Mouse (Mus musculus) cerebellum, postnatal 4 days (tissue): ENCODE measurements around the gene Mpzl1.

Experiments
- DNase-seq, 2 experiments: peaks; one replicate each; pipeline ENCODE4 v3.0.0; 2022; ENCODE audit warnings: low spot score in 2 of 2, mixed read lengths in 1 of 2

The Mpzl1 gene

GRCm38 (mm10) chr1:165579332-165579731, 55.0 kb downstream of the Mpzl1 start:
- DNase-seq, result no peak

- DNase-seq, result no peak
Measured at GRCm38 (mm10) chr1:165576459-165577112, 57.8 kb downstream of the Mpzl1 start.

- no peak for DNase-seq
Measured at GRCm38 (mm10) chr1:165576005-165576404, 58.3 kb downstream of the Mpzl1 start.

GRCm38 (mm10) chr1:165567466-165567865, 66.9 kb downstream of the Mpzl1 start:
- no peak for DNase-seq

GRCm38 (mm10) chr1:165565283-165565682, 69.1 kb downstream of the Mpzl1 start:
- DNase-seq, result no peak

GRCm38 (mm10) chr1:165559073-165559472, 75.3 kb downstream of the Mpzl1 start:
- DNase-seq, result peak in 1 of 2 experiments; percentile 7

GRCm38 (mm10) chr1:165556711-165557110, 77.6 kb downstream of the Mpzl1 start:
- DNase-seq, result no peak
